Mouse (Mus musculus) ES-Bruce4 (cell line): ENCODE measurements around the gene 1700012P22Rik.

ENCODE experiments used
- CTCF ChIP-seq: IDR thresholded peaks from one replicate; pipeline ENCODE4 v1.8.1; 2011; ENCODE audit warnings: low read depth, low read length
- EP300 ChIP-seq: IDR thresholded peaks from 2 replicates; pipeline ENCODE4 v1.6.1; 2011; ENCODE audit warnings: low read depth, low read length; ENCODE audit not compliant: insufficient read depth
- POLR2A ChIP-seq: IDR thresholded peaks from one replicate; pipeline ENCODE4 v1.8.1; 2011; ENCODE audit warnings: low read length; ENCODE audit not compliant: insufficient read depth

- TF ChIP-seq EP300 (no peak), POLR2A (no peak), CTCF (peak; percentile 57)
Observed at GRCm38 (mm10) chr4:144420644-144421043, 17.9 kb downstream of the 1700012P22Rik start.
